Mouse (Mus musculus) urinary bladder, postnatal 14 days (tissue): ENCODE measurements around the gene Pdcd5.

Experiments used
- DNase-seq: peaks from one replicate; pipeline ENCODE4 v3.0.0; 2021; ENCODE audit warnings: low spot score

Gene Pdcd5

GRCm38 (mm10) chr7:35646317-35647081 lies 822 bp downstream of the Pdcd5 start:
- peak; percentile 9 for DNase-seq

DNA sequence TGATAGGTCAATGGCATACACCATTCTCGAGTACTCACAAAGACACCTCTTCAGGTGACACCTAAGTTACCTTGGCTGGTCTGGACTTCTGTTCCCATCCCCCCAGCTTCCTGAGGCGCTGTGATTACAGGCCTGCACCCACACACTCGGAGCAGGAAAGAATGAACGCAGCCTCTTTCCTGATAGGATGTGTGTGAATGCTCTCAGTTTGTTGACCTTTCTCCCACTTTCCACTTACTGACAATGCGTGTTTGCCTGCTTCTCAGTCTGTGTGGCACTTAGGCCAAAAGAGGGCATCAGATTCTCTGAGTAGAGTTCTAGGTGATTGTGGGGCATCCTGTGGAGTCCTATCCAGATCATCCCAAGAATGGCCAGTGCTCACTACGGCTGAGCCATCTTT lies 7.2 kb downstream of the Pdcd5 start:
- no peak for DNase-seq

DNA sequence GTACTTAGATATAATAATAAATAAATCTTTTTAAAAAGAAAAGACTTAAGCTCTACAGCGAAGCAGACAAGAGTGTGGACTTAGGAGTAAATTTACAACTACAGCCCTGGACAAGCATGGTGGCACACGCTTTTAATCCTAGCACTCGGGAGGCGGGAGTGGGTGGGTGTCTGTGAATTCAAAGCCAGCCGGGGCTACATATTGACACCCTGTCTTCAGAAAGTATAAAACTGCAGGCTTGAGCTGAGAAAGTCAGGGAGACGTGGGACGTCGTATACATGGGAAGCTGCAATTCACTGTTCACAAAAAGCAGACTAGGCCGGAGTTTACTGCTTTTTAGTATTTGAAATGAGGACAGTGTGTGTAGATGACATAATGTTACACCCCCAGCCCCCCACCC lies 10.4 kb downstream of the Pdcd5 start:
- no peak for DNase-seq

DNA sequence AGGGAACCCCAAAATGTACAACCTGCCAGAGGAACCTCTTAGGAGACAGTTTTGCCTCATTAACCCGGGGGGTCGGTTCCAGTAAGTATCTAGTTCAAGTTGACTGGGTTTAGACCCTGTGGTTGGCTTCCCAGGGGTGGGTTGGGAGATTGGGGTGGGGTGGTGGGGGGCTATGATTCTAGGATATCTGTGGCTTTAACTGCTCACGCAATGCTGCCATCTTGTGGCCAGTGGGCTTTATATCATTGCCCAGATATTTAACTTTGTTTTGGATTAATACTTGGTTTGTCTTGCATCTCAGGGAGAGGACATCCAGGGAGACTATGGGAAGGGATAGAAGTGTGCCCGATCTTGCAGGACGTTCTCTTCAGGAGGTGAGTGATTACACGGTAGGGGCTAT lies 11.1 kb downstream of the Pdcd5 start:
- DNase-seq: peak; percentile 14

DNA sequence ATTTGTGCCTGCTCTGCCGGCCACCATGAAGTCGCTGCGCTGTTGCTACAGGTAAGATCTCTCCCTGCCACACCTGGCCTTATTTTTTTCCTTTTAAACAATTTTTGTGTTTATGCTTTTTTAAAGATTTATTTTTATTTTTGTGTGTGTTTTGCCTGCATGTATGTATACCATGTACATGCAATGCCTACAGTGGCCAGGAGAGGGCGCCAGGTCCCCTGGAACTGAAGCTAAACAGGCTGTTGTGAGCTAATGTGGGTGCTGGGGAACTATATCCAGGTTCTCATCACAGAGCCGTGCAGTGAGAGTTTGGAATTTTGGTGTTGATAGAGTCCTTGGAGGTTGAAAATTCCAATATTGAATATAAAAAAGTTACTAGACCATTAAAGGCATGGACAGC lies 18.8 kb downstream of the Pdcd5 start:
- no peak for DNase-seq

GRCm38 (mm10) chr7:35627371-35627770 lies 19.9 kb downstream of the Pdcd5 start:
- DNase-seq: no peak

DNA sequence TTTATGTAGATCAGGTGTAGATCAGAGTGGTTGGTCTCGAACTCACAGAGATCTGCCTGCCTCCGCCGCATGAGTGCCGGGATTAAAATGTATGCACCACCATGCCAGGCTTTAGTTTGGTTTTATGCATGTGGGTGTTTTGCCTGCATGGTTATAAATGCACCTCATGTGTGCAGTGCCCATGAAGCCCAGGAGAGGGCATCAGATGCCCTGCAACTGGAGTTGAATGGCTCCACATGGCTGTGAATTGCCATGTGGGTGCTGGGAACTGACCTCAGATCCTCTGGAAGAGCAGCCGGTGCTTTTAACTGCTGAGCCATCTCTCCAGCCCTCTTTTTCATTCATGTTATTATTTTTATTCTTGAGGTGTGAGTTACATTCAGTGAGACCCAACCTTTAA lies 21.3 kb downstream of the Pdcd5 start:
- DNase-seq: no peak

DNA sequence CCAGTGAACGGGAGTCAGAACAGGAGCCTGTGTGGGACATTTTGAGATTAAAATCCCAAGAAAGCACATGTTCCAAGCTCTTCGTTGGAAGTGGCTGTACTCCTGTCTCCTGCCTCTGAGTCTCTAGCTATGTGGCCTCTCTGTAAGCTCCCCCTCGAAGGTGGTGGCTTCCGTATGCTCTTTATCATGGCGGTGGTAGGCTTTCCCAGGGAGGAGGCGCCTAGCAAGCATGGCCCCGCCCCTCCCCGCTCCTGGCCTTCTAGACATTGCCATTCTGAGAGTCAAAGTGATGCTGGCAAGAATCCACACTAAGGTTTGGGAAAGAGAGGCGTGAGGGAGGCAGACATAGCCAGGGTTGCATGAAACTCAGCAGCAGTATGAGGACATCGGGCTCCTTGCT lies 24.7 kb downstream of the Pdcd5 start:
- DNase-seq: no peak

DNA sequence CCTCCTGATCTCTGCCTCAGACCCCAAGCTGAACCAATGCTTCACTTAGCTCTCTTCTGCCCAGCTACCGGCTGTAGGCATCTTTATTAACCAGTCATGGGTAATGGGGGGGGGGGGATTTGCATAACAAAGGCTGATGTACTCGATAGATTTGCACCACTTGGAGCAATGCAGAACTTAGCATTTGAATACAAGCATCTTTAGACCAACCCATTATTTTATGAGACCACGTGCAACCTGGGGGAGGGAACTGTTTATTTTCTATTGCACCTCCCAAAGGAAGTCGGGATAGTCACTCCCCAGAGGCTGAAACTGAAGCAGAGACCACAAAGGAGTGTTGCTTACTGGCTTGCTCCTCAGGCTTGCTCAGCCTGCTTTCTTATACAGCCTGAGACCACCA lies 29.8 kb downstream of the Pdcd5 start:
- no peak for DNase-seq

DNA sequence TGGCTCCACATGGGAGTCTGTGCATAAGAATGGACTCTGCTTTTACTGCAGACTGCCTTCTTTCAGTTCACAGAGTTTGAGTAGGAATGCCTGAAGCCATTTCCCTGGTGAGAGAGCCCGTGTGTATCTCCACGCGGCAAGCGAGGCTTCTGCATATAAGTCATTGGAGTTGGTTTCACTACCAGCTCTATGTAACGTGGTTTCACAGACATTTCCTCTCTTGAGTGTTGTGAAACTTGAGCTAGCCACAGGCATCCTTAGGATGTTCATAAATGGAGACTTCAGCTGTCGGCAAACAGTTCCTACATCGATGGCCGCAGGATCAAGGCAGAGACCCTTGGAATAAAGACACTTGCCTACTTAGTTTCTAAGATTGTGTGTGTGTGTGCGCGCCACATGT lies 38.1 kb downstream of the Pdcd5 start:
- no peak for DNase-seq

DNA sequence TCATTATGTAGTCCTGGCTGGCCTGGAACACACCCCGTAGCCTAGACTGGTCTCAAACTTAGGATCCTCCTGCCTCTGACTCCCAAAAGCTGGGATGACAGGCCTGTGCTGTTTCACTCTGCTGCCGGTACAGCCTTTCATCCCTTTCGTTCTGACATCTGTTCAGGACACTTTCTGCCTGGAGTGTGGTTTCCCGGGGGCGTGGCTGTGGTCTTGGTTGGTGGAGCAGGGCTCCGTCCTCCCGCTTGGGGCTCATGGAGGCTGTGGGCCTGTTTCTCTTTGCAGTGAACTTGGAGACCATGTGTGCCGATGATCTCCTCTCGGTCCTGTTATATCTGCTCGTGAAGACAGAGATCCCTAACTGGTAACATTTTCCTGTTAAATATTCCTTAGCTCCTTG lies 40.5 kb downstream of the Pdcd5 start:
- DNase-seq: no peak

GRCm38 (mm10) chr7:35602766-35603165 lies 44.6 kb downstream of the Pdcd5 start:
- no peak for DNase-seq

DNA sequence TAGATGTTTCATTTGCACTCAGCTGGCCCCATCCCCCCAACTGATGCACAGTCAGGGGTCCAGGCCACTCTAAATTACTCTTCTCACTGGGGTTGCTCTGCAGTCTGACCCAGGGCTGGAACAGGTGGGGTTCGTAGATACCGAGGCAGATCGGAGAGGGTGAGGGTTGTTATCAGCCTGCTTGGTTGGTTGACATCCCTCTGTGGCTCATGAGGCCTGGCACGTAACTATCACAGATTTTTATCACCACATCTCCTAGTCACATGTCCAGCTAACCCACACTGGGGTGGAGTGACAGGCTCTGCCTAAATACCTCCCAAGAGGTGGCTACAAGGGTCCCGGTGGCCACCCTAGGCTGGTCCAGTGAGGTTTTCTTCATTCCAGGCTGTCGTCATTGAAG lies 46.2 kb downstream of the Pdcd5 start:
- DNase-seq: no peak

DNA sequence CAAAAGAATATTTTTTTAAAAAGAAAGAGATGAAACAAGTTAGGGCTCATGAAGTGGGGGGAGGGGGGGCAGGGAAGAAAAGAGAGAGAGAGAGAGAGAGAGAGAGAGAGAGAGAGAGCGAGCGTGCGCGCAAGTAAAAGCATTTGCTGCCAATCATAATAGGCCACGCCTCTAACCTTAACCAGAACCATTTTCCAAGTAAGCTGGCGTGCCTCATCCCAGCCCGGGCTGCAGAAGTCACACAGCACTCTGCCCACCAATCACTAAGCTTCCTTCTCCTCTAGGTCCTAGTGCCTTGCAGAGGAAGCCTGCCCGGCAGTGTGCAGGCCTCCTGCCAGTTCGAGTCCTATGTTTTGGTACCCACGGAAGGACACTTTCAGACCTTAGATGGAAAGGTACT lies 47.3 kb downstream of the Pdcd5 start:
- DNase-seq: no peak

DNA sequence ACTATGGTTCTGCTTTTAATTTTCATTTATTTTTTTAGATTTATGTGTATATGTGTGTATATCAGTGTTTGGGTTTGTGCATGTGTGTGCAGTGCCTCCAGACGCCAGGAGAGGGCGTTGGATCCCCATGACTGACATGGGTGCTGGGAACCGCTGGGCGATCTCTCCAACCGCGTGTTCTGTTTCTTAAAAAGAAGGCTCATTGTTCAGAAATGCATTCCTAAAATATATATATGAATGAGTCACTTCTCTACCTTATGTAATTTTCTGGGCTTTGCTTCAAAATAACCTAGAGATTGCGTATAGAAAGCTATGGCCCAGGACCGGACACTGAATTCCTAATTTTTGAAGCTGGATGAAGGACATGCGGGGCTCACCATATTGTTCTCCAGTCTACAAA lies 47.8 kb downstream of the Pdcd5 start:
- DNase-seq: no peak

DNA sequence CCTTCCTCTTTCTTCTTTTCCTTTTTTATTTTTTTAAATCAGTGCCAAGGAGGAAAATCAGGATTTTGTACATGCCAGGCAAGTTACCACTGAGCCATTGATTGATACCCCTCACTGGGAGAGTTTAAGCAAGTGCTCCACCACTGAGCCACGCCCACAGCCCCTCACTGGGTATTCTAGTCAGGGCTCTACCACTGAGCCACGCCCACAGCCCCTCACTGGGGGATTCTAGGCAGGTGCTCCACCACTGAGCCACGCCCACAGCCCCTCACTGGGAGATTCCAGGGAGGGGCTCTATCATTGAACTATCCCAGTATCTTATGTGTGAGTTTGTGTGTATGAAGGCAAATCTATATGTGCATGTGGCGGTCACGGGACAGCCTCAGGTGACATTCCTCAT lies 53.0 kb downstream of the Pdcd5 start:
- no peak for DNase-seq
